Mouse (Mus musculus) heart, adult 2 months (tissue): ENCODE measurements at regions not wholly inside any gene's neighbourhood (a gene's known extent, or its start where the extent isn't known, plus 50 kb on each side); places are given as distances from the start of the nearest gene placed in this dataset.
A peak's percentile ranks its signal among the peaks of the same experiment; 100 is the strongest.

Experiments
- DNase-seq, 2 experiments: peaks; one replicate each; pipeline ENCODE4 v3.0.0; 2021
- H3K27ac ChIP-seq: fragments of 200-600 bp; 2 replicates; pipeline ENCODE4 v1.8.1; 2022
- H3K27me3 ChIP-seq: fragments of 200-500 bp; 2 replicates; pipeline ENCODE4 v1.6.1; 2012; ENCODE audit warnings: mild to moderate bottlenecking, low read length, inconsistent platforms, mixed read lengths; ENCODE audit not compliant: control insufficient read depth, insufficient read depth
- H3K36me3 ChIP-seq: fragments of 200-500 bp; 2 replicates; pipeline ENCODE4 v1.6.1; 2012; ENCODE audit warnings: low read length, inconsistent platforms; ENCODE audit not compliant: control insufficient read depth, insufficient read depth
- H3K4me1 ChIP-seq: fragments of 200-500 bp; 2 replicates; pipeline ENCODE4 v1.6.1; 2011; ENCODE audit warnings: low read length; ENCODE audit not compliant: control insufficient read depth, insufficient read depth
- H3K4me3 ChIP-seq: fragments of 200-600 bp; 2 replicates; pipeline ENCODE4 v1.8.1; 2022
- H3K79me2 ChIP-seq: fragments of 200-500 bp; replicated peaks from 2 replicates; pipeline ENCODE4 v1.6.1; 2012; ENCODE audit warnings: mild to moderate bottlenecking, inconsistent platforms, low read length, moderate library complexity, mixed read lengths; ENCODE audit not compliant: control insufficient read depth, insufficient read depth
- H3K9ac ChIP-seq: fragments of 200-500 bp; 2 replicates; pipeline ENCODE4 v1.6.1; 2012; ENCODE audit warnings: low read depth, mild to moderate bottlenecking, control low read depth, inconsistent platforms, low read length, mixed read lengths
- CTCF ChIP-seq: fragments of 200-600 bp; IDR thresholded peaks from 2 replicates; pipeline ENCODE4 v1.8.1; 2022; ENCODE audit warnings: antibody characterized with exemption, mild to moderate bottlenecking, moderate library complexity
- EP300 ChIP-seq: fragments of 200-500 bp; IDR thresholded peaks from 2 replicates; pipeline ENCODE4 v1.6.1; 2011; ENCODE audit warnings: low read depth, low read length, control low read depth; ENCODE audit not compliant: insufficient read depth
- POLR2A ChIP-seq: fragments of 200-500 bp; IDR thresholded peaks from 2 replicates; pipeline ENCODE4 v1.6.1; 2011; ENCODE audit warnings: mild to moderate bottlenecking, low read depth, low read length, control low read depth; ENCODE audit not compliant: insufficient read depth
- WGBS: fragments of 180-500 bp; shearing (Covaris S2); methylation state at CpG from one replicate; pipeline ENCODE4 v1.1.7; 2018; 5-methylcytosine and 5-hydroxymethylcytosine counted together
- intact Hi-C: fragments of 180-260 bp; cut with DNase I; formaldehyde crosslinking; loops from one replicate; pipeline ENCODE4 v1.15.1; 2025

- no peaks in the 10 kb centered on the region for H3K36me3 ChIP-seq
- WGBS, result 73% methylated on average over 4 of the region's 4 CpGs
- TF ChIP-seq POLR2A (no peak), EP300 (no peak), CTCF (no peak)
- H3K4me3 ChIP-seq, result no peak overlapping the region
- DNase-seq, result no peak
- no peaks in the 10 kb centered on the region for H3K79me2 ChIP-seq
- H3K27ac ChIP-seq, result no peak overlapping the region
- no peaks in the 10 kb centered on the region for H3K27me3 ChIP-seq
- no peaks in the 10 kb centered on the region for H3K4me1 ChIP-seq
- intact Hi-C loops, result no loop called here
- no peak overlapping the region for H3K9ac ChIP-seq
Observed at GRCm38 (mm10) chr15:42047088-42047976, 1913.2 kb downstream of the 9330182O14Rik start.

DNA sequence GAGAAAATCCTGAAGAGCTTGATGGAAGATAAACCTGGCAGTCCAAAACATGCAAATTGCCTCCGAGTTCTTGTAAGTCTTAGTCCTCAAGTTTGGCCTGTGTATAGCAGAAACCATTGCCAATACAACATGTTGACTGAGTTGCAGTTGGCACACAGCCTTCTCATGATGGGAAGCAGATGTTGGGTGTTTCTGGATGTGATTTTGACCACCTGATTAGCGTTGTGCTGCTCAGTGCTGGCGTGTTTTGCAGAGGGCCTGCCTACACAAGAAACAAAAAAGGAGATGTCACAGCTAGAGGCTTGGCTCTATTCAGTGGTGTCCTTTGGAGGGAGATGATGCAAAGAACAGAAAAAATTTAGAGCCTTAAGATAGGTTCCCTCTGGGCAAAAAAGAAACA is 1922.6 kb downstream of the 9330182O14Rik start:
- peak; percentile 47 to 49 for DNase-seq
- Histone ChIP-seq H3K4me3 (no peak overlapping the region), H3K79me2 (no peaks in the 10 kb centered on the region), H3K27me3 (no peaks in the 10 kb centered on the region), H3K4me1 (no peaks in the 10 kb centered on the region), H3K36me3 (no peaks in the 10 kb centered on the region), H3K27ac (no peak overlapping the region), H3K9ac (no peak overlapping the region)
- WGBS, result 37% methylated on average over 3 of the region's 3 CpGs
- intact Hi-C loops, result no loop called here
- TF ChIP-seq POLR2A (no peak), EP300 (no peak), CTCF (no peak)

DNA sequence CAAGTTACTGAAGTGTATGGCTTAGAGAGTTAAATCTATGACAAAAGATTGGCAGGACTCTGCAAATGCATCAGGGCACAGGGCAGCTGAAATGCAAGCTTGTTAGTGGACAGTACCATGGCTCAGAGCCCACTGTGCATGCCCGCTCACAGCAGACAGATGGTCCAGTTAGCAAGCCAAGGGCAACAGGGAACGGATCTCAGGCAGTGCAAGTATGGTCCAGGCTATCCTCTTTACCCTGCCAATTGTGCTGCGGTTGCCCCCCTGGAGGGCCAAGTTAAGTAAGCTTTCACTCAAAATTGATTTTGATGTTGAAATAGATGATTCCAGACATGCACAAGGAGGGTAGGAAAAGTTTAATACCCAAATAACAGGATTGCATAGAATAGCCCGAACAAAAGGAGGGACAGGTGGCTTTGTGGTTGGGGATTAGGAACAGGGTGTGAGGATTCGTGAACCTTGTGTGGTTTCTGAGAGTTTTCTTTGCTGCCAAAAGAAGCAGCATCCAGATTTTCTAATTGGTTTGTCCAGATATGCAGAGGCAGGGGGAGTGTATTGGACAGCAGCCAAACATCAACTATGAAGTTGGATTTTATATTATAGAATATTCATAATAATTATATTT is 1934.2 kb downstream of the 9330182O14Rik start:
- H3K4me1 ChIP-seq, result no peaks in the 10 kb centered on the region
- no peaks in the 10 kb centered on the region for H3K36me3 ChIP-seq
- no peak overlapping the region for H3K9ac ChIP-seq
- intact Hi-C loops, result no loop called here
- no peak overlapping the region for H3K4me3 ChIP-seq
- H3K27ac ChIP-seq, result no peak overlapping the region
- no peak for DNase-seq
- no peaks in the 10 kb centered on the region for H3K79me2 ChIP-seq
- no peaks in the 10 kb centered on the region for H3K27me3 ChIP-seq
- 76% methylated on average over 5 of the region's 5 CpGs for WGBS
- TF ChIP-seq EP300 (no peak), CTCF (no peak), POLR2A (no peak)

- no peaks in the 10 kb centered on the region for H3K27me3 ChIP-seq
- no peaks in the 10 kb centered on the region for H3K79me2 ChIP-seq
- H3K4me1 ChIP-seq, result no peaks in the 10 kb centered on the region
- no peak overlapping the region for H3K27ac ChIP-seq
- intact Hi-C loops, result no loop called here
- H3K9ac ChIP-seq, result no peak overlapping the region
- WGBS, result 82% methylated on average over 3 of the region's 3 CpGs
- TF ChIP-seq EP300, result no peak
- no peak for TF ChIP-seq POLR2A
- TF ChIP-seq CTCF, result no peak
- DNase-seq, result no peak
- H3K36me3 ChIP-seq, result no peaks in the 10 kb centered on the region
- no peak overlapping the region for H3K4me3 ChIP-seq
Observed at GRCm38 (mm10) chr15:42069072-42069471, 1934.9 kb downstream of the 9330182O14Rik start.

DNA sequence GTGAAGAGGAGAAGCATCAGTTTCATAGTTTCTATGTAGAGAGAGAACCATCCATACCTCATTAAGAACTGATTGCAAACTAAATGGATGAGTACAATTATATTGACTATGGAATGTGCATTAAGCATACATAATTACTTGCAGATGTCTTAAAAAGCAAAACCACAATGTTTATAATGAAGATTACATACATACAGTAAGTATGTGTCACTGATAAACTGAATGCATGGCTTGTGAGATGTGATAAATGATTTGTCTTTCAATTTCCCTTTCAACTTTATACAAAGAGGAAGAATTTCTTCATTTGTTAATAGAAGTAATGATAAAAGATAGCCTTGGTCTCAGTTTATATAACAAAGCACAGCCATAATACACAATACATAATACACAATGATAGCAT is 1939.3 kb downstream of the 9330182O14Rik start:
- H3K79me2 ChIP-seq, result no peaks in the 10 kb centered on the region
- H3K36me3 ChIP-seq, result no peaks in the 10 kb centered on the region
- DNase-seq, result no peak
- H3K27ac ChIP-seq, result no peak overlapping the region
- no peaks in the 10 kb centered on the region for H3K4me1 ChIP-seq
- TF ChIP-seq CTCF, result no peak
- TF ChIP-seq EP300, result no peak
- no peak for TF ChIP-seq POLR2A
- no peaks in the 10 kb centered on the region for H3K27me3 ChIP-seq
- H3K9ac ChIP-seq, result no peak overlapping the region
- no peak overlapping the region for H3K4me3 ChIP-seq
- intact Hi-C loops, result no loop called here

- no peak for TF ChIP-seq EP300
- no peak for TF ChIP-seq POLR2A
- no peak for TF ChIP-seq CTCF
- 84% methylated on average over 2 of the region's 2 CpGs for WGBS
- Histone ChIP-seq H3K36me3 (no peaks in the 10 kb centered on the region), H3K4me3 (no peak overlapping the region), H3K9ac (no peak overlapping the region), H3K4me1 (no peaks in the 10 kb centered on the region), H3K27me3 (no peaks in the 10 kb centered on the region), H3K79me2 (no peaks in the 10 kb centered on the region), H3K27ac (no peak overlapping the region)
- intact Hi-C loops, result no loop called here
- no peak for DNase-seq
Observed at GRCm38 (mm10) chr15:42082436-42082835, 1948.3 kb downstream of the 9330182O14Rik start.
